ENCODE assay signal across 10 mouse cellular contexts in the genomic region with DNA sequence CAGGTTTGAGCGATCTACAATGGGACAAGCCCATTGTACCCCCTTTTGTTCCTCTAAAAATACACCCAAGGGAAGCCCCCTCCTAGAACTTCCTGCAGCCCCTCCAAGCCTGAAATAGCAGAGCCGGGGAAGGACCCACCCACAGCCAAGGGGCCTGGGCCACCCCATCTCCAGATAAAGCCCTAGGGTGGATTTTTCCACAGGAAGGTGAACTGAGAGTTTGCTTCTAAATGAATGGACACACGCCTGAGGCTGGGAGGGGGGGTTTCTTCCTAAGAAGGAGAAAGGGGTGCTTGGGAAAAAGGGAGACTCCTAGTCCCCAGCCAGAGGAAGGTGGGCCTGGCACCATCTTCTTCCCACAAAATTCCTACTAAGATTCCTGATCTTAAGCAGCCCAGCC. TPM values are rescaled to one million over a fixed set of nuclear protein-coding genes. Genes with fewer than 3 reads are reported as not detected.
DNase-seq lines count a peak whose midpoint lies in the region; ATAC-seq and TF ChIP-seq lines count a peak whose summit lies in the region.
"Had no signal": no experiment of that assay in that cellular context is flagged by ENCODE, and none has a peak within 500 bp of the region (broad histone marks: within the 10 kb centered on the region; RNA-seq: fewer than 3 reads in every experiment).

No protein-coding gene starts in this region.

- H3K9me3 ChIP-seq in hindbrain, embryonic 13.5 days: no peaks in the 10 kb centered on the region
- no peaks in the 10 kb centered on the region for H3K9me3 ChIP-seq in hindbrain, embryonic 12.5 days (replicated peaks)
- no peaks in the 10 kb centered on the region for H3K9me3 ChIP-seq in embryonic facial prominence, embryonic 14.5 days (ENCODE audit: control insufficient read depth, low read length)
- H3K9me3 ChIP-seq in liver, postnatal 0 days (ENCODE audit: low read length): no peaks in the 10 kb centered on the region
- H3K9me3 ChIP-seq in neural tube, embryonic 15.5 days (replicated peaks): no peaks in the 10 kb centered on the region

- 88% methylated on average over 3 of the region's 3 CpGs for WGBS in hindbrain, embryonic 13.5 days
- WGBS in hindbrain, embryonic 12.5 days: 81% methylated on average over 3 of the region's 3 CpGs
- 74% methylated on average over 3 of the region's 3 CpGs for WGBS in embryonic facial prominence, embryonic 14.5 days
- WGBS in liver, postnatal 0 days (ENCODE audit: insufficient replicate concordance): 73% methylated on average over 3 of the region's 3 CpGs
- WGBS in neural tube, embryonic 15.5 days: 83% methylated on average over 3 of the region's 3 CpGs

- H3K27me3 ChIP-seq in hindbrain, embryonic 13.5 days: peaks cover 34% of the 10 kb centered on the region
- peaks cover 32% of the 10 kb centered on the region for H3K27me3 ChIP-seq in hindbrain, embryonic 12.5 days
- no peaks in the 10 kb centered on the region for H3K27me3 ChIP-seq in embryonic facial prominence, embryonic 14.5 days (replicated peaks; ENCODE audit: control insufficient read depth, insufficient read depth, low read length)
- peaks cover 11% of the 10 kb centered on the region; the same call in 1 of the 2 replicates for H3K27me3 ChIP-seq in liver, postnatal 0 days (ENCODE audit: insufficient read depth, low read length)
- H3K27me3 ChIP-seq in neural tube, embryonic 15.5 days (replicated peaks): no peaks in the 10 kb centered on the region

- no peak for DNase-seq in embryonic facial prominence, embryonic 14.5 days (ENCODE audit: low spot score)
- peak; percentile 45 for DNase-seq in heart, postnatal 4 days
- no peak for DNase-seq in liver, postnatal 0 days
- no peak for DNase-seq in cerebellum, postnatal 10 days
- DNase-seq: cerebellum, adult 9-11 months had no signal

- TF ChIP-seq EP300 in liver, postnatal 0 days (IDR thresholded peaks at IDR 0.05; ENCODE audit: low read depth): no peak

- no peak overlapping the region for H3K9ac ChIP-seq in hindbrain, embryonic 13.5 days
- H3K9ac ChIP-seq in hindbrain, embryonic 12.5 days: no peak overlapping the region
- no peak overlapping the region for H3K9ac ChIP-seq in embryonic facial prominence, embryonic 14.5 days (ENCODE audit: low read depth, low read length)
- no peak overlapping the region for H3K9ac ChIP-seq in liver, postnatal 0 days (replicated peaks)
- H3K9ac ChIP-seq in neural tube, embryonic 15.5 days (replicated peaks): no peak overlapping the region

- H3K4me2 ChIP-seq in hindbrain, embryonic 13.5 days: no peak overlapping the region
- no peak overlapping the region for H3K4me2 ChIP-seq in hindbrain, embryonic 12.5 days (replicated peaks)
- no peak overlapping the region for H3K4me2 ChIP-seq in embryonic facial prominence, embryonic 14.5 days (ENCODE audit: low read depth, low read length)
- no peak overlapping the region for H3K4me2 ChIP-seq in liver, postnatal 0 days (ENCODE audit: low read depth, low read length)
- H3K4me2 ChIP-seq in neural tube, embryonic 15.5 days: no peak overlapping the region

- 0 out of 2 replicates have a peak, but pooled peaks cover under 1% of the 10 kb centered on the region for H3K36me3 ChIP-seq in hindbrain, embryonic 13.5 days
- no peaks in the 10 kb centered on the region for H3K36me3 ChIP-seq in hindbrain, embryonic 12.5 days
- peaks cover 10% of the 10 kb centered on the region; the same call in 1 of the 2 replicates for H3K36me3 ChIP-seq in embryonic facial prominence, embryonic 14.5 days (ENCODE audit: control insufficient read depth, insufficient read depth, low read length)
- peaks cover 3% of the 10 kb centered on the region; the same call in 1 of the 2 replicates for H3K36me3 ChIP-seq in liver, postnatal 0 days (replicated peaks; ENCODE audit: insufficient read depth, low read length)
- H3K36me3 ChIP-seq in neural tube, embryonic 15.5 days: peaks cover 8% of the 10 kb centered on the region

- peaks cover 35% of the 10 kb centered on the region for H3K4me1 ChIP-seq in hindbrain, embryonic 13.5 days (replicated peaks)
- H3K4me1 ChIP-seq in hindbrain, embryonic 12.5 days: peaks cover 34% of the 10 kb centered on the region
- peaks cover 27% of the 10 kb centered on the region for H3K4me1 ChIP-seq in embryonic facial prominence, embryonic 14.5 days (ENCODE audit: control insufficient read depth, insufficient read depth, low read length)
- peaks cover 25% of the 10 kb centered on the region for H3K4me1 ChIP-seq in liver, postnatal 0 days (ENCODE audit: insufficient read depth)
- peaks cover 23% of the 10 kb centered on the region for H3K4me1 ChIP-seq in neural tube, embryonic 15.5 days

- H3K4me3 ChIP-seq in hindbrain, embryonic 13.5 days: no peak overlapping the region
- no peak overlapping the region for H3K4me3 ChIP-seq in hindbrain, embryonic 12.5 days
- H3K4me3 ChIP-seq in embryonic facial prominence, embryonic 14.5 days (ENCODE audit: low read depth, low read length): no peak overlapping the region
- H3K4me3 ChIP-seq in liver, postnatal 0 days (ENCODE audit: low read depth, low read length): no peak overlapping the region
- no peak overlapping the region for H3K4me3 ChIP-seq in neural tube, embryonic 15.5 days (replicated peaks)

- ATAC-seq in hindbrain, embryonic 13.5 days (ENCODE audit: low FRiP score): no peak
- no peak for ATAC-seq in hindbrain, embryonic 12.5 days (ENCODE audit: low FRiP score)
- ATAC-seq in embryonic facial prominence, embryonic 14.5 days (ENCODE audit: low read depth): no peak
- no peak for ATAC-seq in liver, postnatal 0 days
- no peak for ATAC-seq in inflammation-experienced regulatory T-cells, adult 6 months
- no peak for ATAC-seq in neural tube, embryonic 15.5 days (ENCODE audit: low FRiP score)

- peak overlapping the region; percentile 71; the same call in 1 of the 2 replicates for H3K27ac ChIP-seq in hindbrain, embryonic 13.5 days
- H3K27ac ChIP-seq in hindbrain, embryonic 12.5 days: no peak overlapping the region
- 0 out of 2 replicates have a peak overlapping the region, but pooled peaks have one; percentile 19 for H3K27ac ChIP-seq in embryonic facial prominence, embryonic 14.5 days (replicated peaks; ENCODE audit: low read depth, low read length)
- peak overlapping the region; percentile 13 for H3K27ac ChIP-seq in liver, postnatal 0 days (ENCODE audit: low read depth)
- H3K27ac ChIP-seq in neural tube, embryonic 15.5 days (replicated peaks): no peak overlapping the region; the same call in 1 of the 2 replicates

- no peak for TF ChIP-seq CTCF in liver, postnatal 0 days (IDR thresholded peaks at IDR 0.05; ENCODE audit: low read depth)

RNA-seq across cellular contexts. Expression of gene Slc9a3r2, which starts 4.2 kb away (rescaled TPM):
- polyA plus RNA-seq in hindbrain, embryonic 13.5 days (2015; fragmentation: Nextera tagmentation; extraction: Ambion mirVana): 32.7 and 34.3 TPM in 2 replicates
- 39.2 and 39.6 TPM in 2 replicates for polyA plus RNA-seq in hindbrain, embryonic 12.5 days (2016; fragmentation: Nextera tagmentation; extraction: Ambion mirVana)
- polyA plus RNA-seq in embryonic facial prominence, embryonic 14.5 days (2014; fragmentation: Nextera tagmentation; extraction: Ambion mirVana): 56.7 and 57.7 TPM in 2 replicates
- total RNA-seq in heart, postnatal 4 days (2021): 10 to 100 TPM; 61.8 to 75.0 TPM
- polyA plus RNA-seq in liver, postnatal 0 days (2015; fragmentation: Nextera tagmentation; extraction: Ambion mirVana): 12.5 and 13.3 TPM in 2 replicates
- not detected for polyA plus RNA-seq in inflammation-experienced regulatory T-cells, adult 6 months (2017; shearing (Covaris generic))
- 60.2 and 65.7 TPM in 2 replicates for polyA plus RNA-seq in neural tube, embryonic 15.5 days (2015; fragmentation: Nextera tagmentation; extraction: Ambion mirVana)

RNA-seq across cellular contexts. Expression of gene Npw, which starts 12.3 kb away (rescaled TPM):
- not detected in 2 replicates for polyA plus RNA-seq in hindbrain, embryonic 13.5 days (2015; fragmentation: Nextera tagmentation; extraction: Ambion mirVana)
- not detected in 2 replicates for polyA plus RNA-seq in hindbrain, embryonic 12.5 days (2016; fragmentation: Nextera tagmentation; extraction: Ambion mirVana)
- 0.82 and 1.4 TPM in 2 replicates for polyA plus RNA-seq in embryonic facial prominence, embryonic 14.5 days (2014; fragmentation: Nextera tagmentation; extraction: Ambion mirVana)
- not detected for total RNA-seq in heart, postnatal 4 days (2021)
- not detected in 2 replicates for polyA plus RNA-seq in liver, postnatal 0 days (2015; fragmentation: Nextera tagmentation; extraction: Ambion mirVana)
- polyA plus RNA-seq in inflammation-experienced regulatory T-cells, adult 6 months (2017; shearing (Covaris generic)): not detected
- polyA plus RNA-seq in neural tube, embryonic 15.5 days (2015; fragmentation: Nextera tagmentation; extraction: Ambion mirVana): 0.42 and 0.51 TPM in 2 replicates
- total RNA-seq: megakaryocyte-erythroid progenitor cell, adult 5-6 weeks had no signal

RNA-seq across cellular contexts. Expression of gene Nthl1, which starts 13.4 kb away (rescaled TPM):
- 8.2 and 8.8 TPM in 2 replicates for polyA plus RNA-seq in hindbrain, embryonic 13.5 days (2015; fragmentation: Nextera tagmentation; extraction: Ambion mirVana)
- polyA plus RNA-seq in hindbrain, embryonic 12.5 days (2016; fragmentation: Nextera tagmentation; extraction: Ambion mirVana): 14.4 and 15.7 TPM in 2 replicates
- polyA plus RNA-seq in embryonic facial prominence, embryonic 14.5 days (2014; fragmentation: Nextera tagmentation; extraction: Ambion mirVana): 16.8 and 19.1 TPM in 2 replicates
- 1 to 10 TPM; 4.0 TPM for total RNA-seq in heart, postnatal 4 days (2021)
- 3.6 and 4.3 TPM in 2 replicates for polyA plus RNA-seq in liver, postnatal 0 days (2015; fragmentation: Nextera tagmentation; extraction: Ambion mirVana)
- polyA plus RNA-seq in inflammation-experienced regulatory T-cells, adult 6 months (2017; shearing (Covaris generic)): 1 to 10 TPM; 2.0 to 4.8 (median 2.8) TPM
- 8.3 and 10.0 TPM in 2 replicates for polyA plus RNA-seq in neural tube, embryonic 15.5 days (2015; fragmentation: Nextera tagmentation; extraction: Ambion mirVana)

RNA-seq across cellular contexts. Expression of gene Tsc2, which starts 13.5 kb away (rescaled TPM):
- 67.9 and 76.0 TPM in 2 replicates for polyA plus RNA-seq in hindbrain, embryonic 13.5 days (2015; fragmentation: Nextera tagmentation; extraction: Ambion mirVana)
- polyA plus RNA-seq in hindbrain, embryonic 12.5 days (2016; fragmentation: Nextera tagmentation; extraction: Ambion mirVana): 85.5 and 86.2 TPM in 2 replicates
- 60.8 and 71.2 TPM in 2 replicates for polyA plus RNA-seq in embryonic facial prominence, embryonic 14.5 days (2014; fragmentation: Nextera tagmentation; extraction: Ambion mirVana)
- total RNA-seq in heart, postnatal 4 days (2021): 10 to 100 TPM; 82.9 to 87.9 TPM
- polyA plus RNA-seq in liver, postnatal 0 days (2015; fragmentation: Nextera tagmentation; extraction: Ambion mirVana): 9.3 and 11.3 TPM in 2 replicates
- 10 to 100 TPM; 17.0 to 17.7 (median 17.1) TPM for polyA plus RNA-seq in inflammation-experienced regulatory T-cells, adult 6 months (2017; shearing (Covaris generic))
- polyA plus RNA-seq in neural tube, embryonic 15.5 days (2015; fragmentation: Nextera tagmentation; extraction: Ambion mirVana): 60.6 and 68.8 TPM in 2 replicates

RNA-seq across cellular contexts. Expression of gene Zfp598, which starts 23.6 kb away (rescaled TPM):
- 17.7 and 17.8 TPM in 2 replicates for polyA plus RNA-seq in hindbrain, embryonic 13.5 days (2015; fragmentation: Nextera tagmentation; extraction: Ambion mirVana)
- polyA plus RNA-seq in hindbrain, embryonic 12.5 days (2016; fragmentation: Nextera tagmentation; extraction: Ambion mirVana): 23.0 and 25.2 TPM in 2 replicates
- 23.7 and 25.2 TPM in 2 replicates for polyA plus RNA-seq in embryonic facial prominence, embryonic 14.5 days (2014; fragmentation: Nextera tagmentation; extraction: Ambion mirVana)
- 10 to 100 TPM; 26.0 to 26.6 TPM for total RNA-seq in heart, postnatal 4 days (2021)
- 7.2 and 7.6 TPM in 2 replicates for polyA plus RNA-seq in liver, postnatal 0 days (2015; fragmentation: Nextera tagmentation; extraction: Ambion mirVana)
- polyA plus RNA-seq in inflammation-experienced regulatory T-cells, adult 6 months (2017; shearing (Covaris generic)): 1 to 10 TPM; 4.1 to 5.8 (median 5.4) TPM
- polyA plus RNA-seq in neural tube, embryonic 15.5 days (2015; fragmentation: Nextera tagmentation; extraction: Ambion mirVana): 19.2 and 20.5 TPM in 2 replicates

Comparison
In these comparisons a context has a peak if more than half of its experiments do, and no peak if none do; other contexts are left out.
1. H3K27ac ChIP-seq: peak in hindbrain, embryonic 13.5 days (single experiment), embryonic facial prominence, embryonic 14.5 days (single experiment) and liver, postnatal 0 days (single experiment); none in hindbrain, embryonic 12.5 days (single experiment) and neural tube, embryonic 15.5 days (single experiment).
2. RNA of gene Slc9a3r2, which starts 4.2 kb away (polyA plus RNA-seq): 60.2 to 65.7 TPM in neural tube, embryonic 15.5 days, 56.7 to 57.7 TPM in embryonic facial prominence, embryonic 14.5 days, 39.2 to 39.6 TPM in hindbrain, embryonic 12.5 days, 32.7 to 34.3 TPM in hindbrain, embryonic 13.5 days and 12.5 to 13.3 TPM in liver, postnatal 0 days; not detected in inflammation-experienced regulatory T-cells, adult 6 months; every median in the first group is over 10 times any median in the second.